In the genomic region with DNA sequence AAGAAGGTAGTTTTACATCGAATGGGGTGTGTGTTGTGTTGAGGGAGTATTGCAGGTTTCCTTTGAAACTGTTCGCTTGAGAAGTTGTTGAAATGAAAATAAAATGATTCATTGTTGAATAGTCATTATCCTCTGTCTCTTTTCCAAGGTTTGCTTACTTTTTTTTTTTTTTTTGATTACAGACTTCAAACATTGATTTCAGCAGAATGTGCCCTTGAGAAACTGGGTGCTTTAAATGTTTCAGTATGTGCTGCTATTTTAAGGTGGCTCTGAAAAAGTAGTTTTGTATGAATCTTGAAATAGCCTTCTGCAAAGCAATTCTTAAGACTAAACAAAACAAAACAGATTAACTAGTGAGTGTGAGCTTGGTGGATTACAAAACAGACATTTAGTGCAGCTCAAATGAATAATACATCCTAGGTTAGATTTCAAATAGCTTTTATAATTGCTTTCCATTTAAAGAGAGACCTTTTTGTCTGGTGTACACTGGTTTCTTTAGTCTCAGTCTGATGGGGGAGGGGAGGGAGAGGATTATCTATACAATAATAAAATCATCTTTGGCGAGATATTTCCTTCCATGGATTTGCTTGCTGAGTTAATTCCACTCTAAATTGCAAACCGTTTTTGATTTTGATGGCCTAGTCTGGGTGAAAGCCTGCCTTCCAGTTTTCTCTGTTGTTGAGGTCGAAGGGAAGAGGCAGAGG, we compare ENCODE assay signal across 8 mouse cellular contexts. TPM values are rescaled to one million over a fixed set of nuclear protein-coding genes. Genes with fewer than 3 reads are reported as not detected.
A peak's percentile ranks its signal among the peaks of the same experiment; 100 is the strongest.
DNase-seq lines count a peak whose midpoint lies in the region; ATAC-seq and TF ChIP-seq lines count a peak whose summit lies in the region.

No protein-coding gene starts in this region.

- no peaks in the 10 kb centered on the region for H3K9me3 ChIP-seq in erythroblast, embryonic 14.5 days (ENCODE audit: control insufficient read depth, low read length)
- no peaks in the 10 kb centered on the region for H3K9me3 ChIP-seq in liver, embryonic 11.5 days (ENCODE audit: control insufficient read depth, low read length)
- no peaks in the 10 kb centered on the region for H3K9me3 ChIP-seq in stomach, postnatal 0 days (ENCODE audit: control insufficient read depth, low read length)

- no peak for DNase-seq in testis, postnatal 10 days (ENCODE audit: low spot score)
- no peak for DNase-seq in liver, embryonic 11.5 days (ENCODE audit: low spot score)
- no peak for DNase-seq in stomach, postnatal 0 days (ENCODE audit: low spot score)
- DNase-seq in urinary bladder, postnatal 4 days (ENCODE audit: low spot score in 2 of 2), result no peak
- no peak for DNase-seq in left cerebral cortex, postnatal 4 days

- no peak for TF ChIP-seq EP300 in stomach, postnatal 0 days (optimal IDR thresholded peaks at IDR 0.05)

- no peak for TF ChIP-seq CTCF in testis, adult 2 months (IDR thresholded peaks at IDR 0.05; ENCODE audit: control insufficient read depth, insufficient read depth, insufficient replicate concordance, low read depth, low read length)
- no peak for TF ChIP-seq CTCF in stomach, postnatal 0 days (IDR thresholded peaks at IDR 0.05; ENCODE audit: low read depth)

- H3K27me3 ChIP-seq in erythroblast, embryonic 14.5 days (ENCODE audit: control insufficient read depth), result no peaks in the 10 kb centered on the region
- H3K27me3 ChIP-seq in testis, adult 2 months (ENCODE audit: control insufficient read depth, insufficient read depth, low read length), result no peaks in the 10 kb centered on the region
- no peaks in the 10 kb centered on the region for H3K27me3 ChIP-seq in liver, embryonic 11.5 days (replicated peaks; ENCODE audit: control insufficient read depth, insufficient read depth, low read length)
- H3K27me3 ChIP-seq in stomach, postnatal 0 days (ENCODE audit: control insufficient read depth, insufficient read depth, low read length), result no peaks in the 10 kb centered on the region

- H3K9ac ChIP-seq in liver, embryonic 11.5 days (ENCODE audit: low read depth, low read length), result peak overlapping the region; percentile 92
- no peak overlapping the region for H3K9ac ChIP-seq in stomach, postnatal 0 days (ENCODE audit: low read length)

- peaks cover 28% of the 10 kb centered on the region for H3K4me1 ChIP-seq in erythroblast, embryonic 14.5 days (ENCODE audit: control insufficient read depth)
- H3K4me1 ChIP-seq in testis, adult 2 months (ENCODE audit: control insufficient read depth, insufficient read depth, low read length), result peaks cover 8% of the 10 kb centered on the region
- peaks cover 23% of the 10 kb centered on the region for H3K4me1 ChIP-seq in liver, embryonic 11.5 days (replicated peaks; ENCODE audit: control insufficient read depth, insufficient read depth, low read length)
- no peaks in the 10 kb centered on the region for H3K4me1 ChIP-seq in stomach, postnatal 0 days (replicated peaks; ENCODE audit: control insufficient read depth, insufficient read depth)

- intact Hi-C loops in left cerebral cortex, postnatal 4 days (cut with DNase I), result loop anchor here (10.0 kb wide), 1 partner anchor 182 kb away; no protein-coding TSS in a partner anchor

- ATAC-seq in erythroblast, adult 5-6 weeks (replicated peaks; ENCODE audit: low FRiP score, poor library complexity, severe bottlenecking), result no peak
- ATAC-seq in liver, embryonic 11.5 days (replicated peaks; ENCODE audit: low FRiP score), result no peak
- ATAC-seq in stomach, postnatal 0 days (ENCODE audit: low FRiP score, low TSS enrichment), result no peak

- no peaks in the 10 kb centered on the region for H3K36me3 ChIP-seq in erythroblast, embryonic 14.5 days (ENCODE audit: control insufficient read depth)
- H3K36me3 ChIP-seq in testis, adult 2 months (ENCODE audit: control insufficient read depth, insufficient read depth, low read length), result no peaks in the 10 kb centered on the region
- H3K36me3 ChIP-seq in liver, embryonic 11.5 days (ENCODE audit: control insufficient read depth, insufficient read depth, low read length), result no peaks in the 10 kb centered on the region
- no peaks in the 10 kb centered on the region for H3K36me3 ChIP-seq in stomach, postnatal 0 days (ENCODE audit: control insufficient read depth, insufficient read depth, low read length)

- H3K4me2 ChIP-seq in liver, embryonic 11.5 days, result peak overlapping the region; percentile 62
- H3K4me2 ChIP-seq in stomach, postnatal 0 days (replicated peaks; ENCODE audit: low read depth), result peak overlapping the region; percentile 86

- no peak for TF ChIP-seq POLR2A in testis, adult 2 months (IDR thresholded peaks at IDR 0.05; ENCODE audit: control insufficient read depth, low read depth, low read length)

- H3K27ac ChIP-seq in testis, adult 2 months (ENCODE audit: control insufficient read depth, insufficient read depth, low read depth, low read length), result peak overlapping the region; percentile 18; the same call in 1 of the 2 replicates
- peak overlapping the region; percentile 86; the same call in 1 of the 2 replicates for H3K27ac ChIP-seq in liver, embryonic 11.5 days (ENCODE audit: low read depth, low read length)
- H3K27ac ChIP-seq in stomach, postnatal 0 days (replicated peaks), result peak overlapping the region; percentile 97; the same call in 1 of the 2 replicates

- 15% methylated on average over 5 of the region's 5 CpGs for WGBS in liver, embryonic 11.5 days
- WGBS in stomach, postnatal 0 days, result 5% methylated on average over 5 of the region's 5 CpGs

- H3K4me3 ChIP-seq in erythroblast, embryonic 14.5 days (replicated peaks), result peak overlapping the region; percentile 90
- no peak overlapping the region for H3K4me3 ChIP-seq in testis, adult 2 months (ENCODE audit: control insufficient read depth, low read depth, low read length)
- peak overlapping the region; percentile 91 for H3K4me3 ChIP-seq in liver, embryonic 11.5 days (ENCODE audit: low read depth, low read length)
- H3K4me3 ChIP-seq in stomach, postnatal 0 days (ENCODE audit: low read depth, low read length), result peak overlapping the region; percentile 100

RNA-seq across cellular contexts. Expression of gene Rere, which starts 1.3 kb away (rescaled TPM):
- polyA plus RNA-seq in erythroblast, embryonic 14.5 days (2012), result 3.1 and 3.5 TPM in 2 replicates
- total RNA-seq in erythroblast, adult 5-6 weeks (2015; ENCODE audit: low replicate concordance), result 11.1 and 22.4 TPM in 2 replicates
- total RNA-seq in erythroblast, adult 5-6 weeks (2017; ENCODE audit: low replicate concordance), result 9.5 and 10.9 TPM in 2 replicates
- polyA plus RNA-seq in testis, adult 2 months (2012; rRNA removed), result 21.1 and 26.2 TPM in 2 replicates
- polyA plus RNA-seq in liver, embryonic 11.5 days (2014; fragmentation: Nextera tagmentation; extraction: Ambion mirVana), result 22.6 and 23.3 TPM in 2 replicates
- polyA plus RNA-seq in stomach, postnatal 0 days (2015; fragmentation: Nextera tagmentation; extraction: Ambion mirVana), result 8.3 and 12.2 TPM in 2 replicates
- 100 to 1,000 TPM in 1 of 2 experiments, 10 to 100 TPM in 1; 98.6 to 106 TPM for total RNA-seq in left cerebral cortex, postnatal 4 days (2021)

RNA-seq across cellular contexts. Expression of gene Eno1, which starts 46.3 kb away (rescaled TPM):
- 25.2 and 47.2 TPM in 2 replicates for polyA plus RNA-seq in erythroblast, embryonic 14.5 days (2012)
- 111 and 119 TPM in 2 replicates for total RNA-seq in erythroblast, adult 5-6 weeks (2015; ENCODE audit: low replicate concordance)
- total RNA-seq in erythroblast, adult 5-6 weeks (2017; ENCODE audit: low replicate concordance), result 73.2 and 74.7 TPM in 2 replicates
- polyA plus RNA-seq in testis, adult 2 months (2012; rRNA removed), result 477 and 586 TPM in 2 replicates
- 2,392 and 2,590 TPM in 2 replicates for polyA plus RNA-seq in liver, embryonic 11.5 days (2014; fragmentation: Nextera tagmentation; extraction: Ambion mirVana)
- polyA plus RNA-seq in stomach, postnatal 0 days (2015; fragmentation: Nextera tagmentation; extraction: Ambion mirVana), result 636 and 733 TPM in 2 replicates
- 100 to 1,000 TPM; 204 to 220 TPM for total RNA-seq in left cerebral cortex, postnatal 4 days (2021)

Comparison
In these comparisons a context has a peak if more than half of its experiments do, and no peak if none do; other contexts are left out.
1. H3K27ac ChIP-seq: peak in every context shown above with its lines; median percentile 97 in stomach, postnatal 0 days; 86 in liver, embryonic 11.5 days; 18 in testis, adult 2 months.